Mouse (Mus musculus): ENCODE data around the gene Eif4b.
"Not testable (repeated sequence)": the region's sequence is repeated elsewhere in the genome, so short reads cannot be mapped to it uniquely, and the experiment has no call there.

Gene Eif4b

DNA sequence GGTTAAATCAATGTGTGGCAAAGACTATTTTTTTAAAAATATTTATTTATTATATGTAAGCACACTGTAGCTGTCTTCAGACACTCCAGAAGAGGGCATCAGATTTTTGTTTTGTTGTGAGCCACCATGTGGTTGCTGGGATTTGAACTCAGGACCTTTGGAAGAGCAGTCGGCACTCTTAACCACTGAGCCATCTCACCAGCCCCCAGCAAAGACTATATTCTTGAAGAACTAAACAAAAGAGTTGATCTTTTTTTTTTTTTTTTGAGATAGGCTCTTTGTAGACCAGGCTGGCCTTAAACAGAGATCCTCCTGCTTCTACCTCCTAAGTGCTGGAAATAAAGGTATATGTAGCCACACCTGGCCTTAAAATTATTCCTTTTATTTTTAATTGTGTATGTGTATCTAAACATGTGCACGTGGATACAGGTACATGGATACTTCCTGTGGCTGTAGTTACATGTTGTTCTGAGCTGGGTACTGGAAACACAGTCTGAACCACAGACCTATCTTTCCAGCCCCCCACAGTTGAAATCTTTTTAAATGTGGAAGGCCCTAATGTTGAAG lies 3.6 kb downstream of the Eif4b start:
- no peak for DNase-seq

DNA sequence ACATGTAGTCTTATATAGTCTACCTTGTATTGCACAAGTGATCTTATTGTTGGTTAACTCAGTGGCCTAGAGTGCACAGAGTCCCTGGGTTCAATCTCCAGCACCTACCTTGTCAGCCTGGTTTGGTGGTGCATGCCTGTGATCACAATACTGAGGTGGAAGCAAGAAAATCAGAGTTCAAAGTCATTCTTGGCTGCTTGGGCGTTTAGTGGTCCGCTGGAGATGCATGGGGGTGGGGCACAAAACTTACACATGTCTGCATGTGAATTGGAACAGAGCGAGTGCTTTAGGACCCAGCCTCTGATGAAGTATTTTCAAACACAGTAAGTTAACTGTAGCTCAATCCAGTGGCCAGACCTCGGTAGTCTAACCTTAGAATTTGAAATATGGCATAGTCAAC lies 5.6 kb downstream of the Eif4b start:
- peak; percentile 12 to 24 for DNase-seq

DNA sequence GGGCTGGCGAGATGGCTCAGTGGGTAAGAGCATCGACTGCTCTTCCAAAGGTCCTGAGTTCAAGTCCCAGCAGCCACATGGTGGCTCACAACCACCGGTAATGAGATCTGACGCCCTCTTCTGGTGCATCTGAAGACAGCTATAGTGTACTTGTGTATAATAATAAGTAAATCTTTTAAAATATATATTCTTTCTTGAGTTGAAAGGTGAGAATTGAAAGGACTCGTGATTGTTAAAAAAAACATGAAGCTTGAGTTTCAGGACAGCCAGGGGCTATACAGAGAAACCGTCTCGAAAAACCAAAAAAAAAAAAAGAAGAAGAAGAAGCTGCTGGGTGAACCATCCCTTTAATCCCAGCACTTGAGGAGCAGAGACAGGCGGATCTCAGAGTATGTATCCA lies 6.4 kb downstream of the Eif4b start:
- not testable (repeated sequence) for DNase-seq

DNA sequence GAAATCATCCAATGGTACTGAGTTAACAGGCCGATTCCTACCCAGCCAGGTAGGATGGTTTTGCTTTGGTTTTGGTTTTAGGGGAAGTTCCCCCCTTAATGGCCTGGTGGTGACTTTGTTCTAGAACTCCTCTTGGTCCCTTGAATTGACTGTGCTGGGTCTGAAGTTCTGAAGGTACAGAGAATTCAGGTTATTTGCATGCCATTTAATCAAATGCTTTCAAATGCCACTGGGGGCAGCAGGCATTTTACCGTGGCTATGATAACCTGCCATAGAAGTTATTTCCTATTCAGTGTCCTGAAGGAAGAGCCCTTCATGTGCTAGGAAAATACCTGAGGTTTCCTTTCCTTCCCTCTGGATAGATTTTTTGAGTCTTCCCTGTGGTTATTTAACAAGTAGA lies 6.9 kb downstream of the Eif4b start:
- peak in 1 of 2 experiments; percentile 11 for DNase-seq

DNA sequence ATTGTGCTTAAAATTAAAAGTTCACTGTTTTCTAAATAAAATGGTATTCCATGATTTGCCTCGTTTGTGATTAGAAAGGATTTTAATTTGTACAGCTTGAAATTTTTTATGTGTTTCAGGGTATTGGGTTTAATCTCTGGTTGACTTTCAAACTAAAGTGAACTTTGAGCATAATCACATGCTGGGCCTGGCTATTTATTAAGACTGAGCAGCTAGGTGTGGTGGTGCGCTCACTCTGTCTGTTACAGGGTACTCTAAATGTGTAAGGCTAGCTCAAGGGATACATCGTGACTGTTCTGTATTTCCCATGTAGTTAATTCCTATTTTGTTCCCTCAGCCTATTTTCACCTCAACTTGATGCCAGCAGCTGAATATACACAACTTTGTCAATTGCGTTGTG lies 8.6 kb downstream of the Eif4b start:
- peak; percentile 51 to 70 for DNase-seq

DNA sequence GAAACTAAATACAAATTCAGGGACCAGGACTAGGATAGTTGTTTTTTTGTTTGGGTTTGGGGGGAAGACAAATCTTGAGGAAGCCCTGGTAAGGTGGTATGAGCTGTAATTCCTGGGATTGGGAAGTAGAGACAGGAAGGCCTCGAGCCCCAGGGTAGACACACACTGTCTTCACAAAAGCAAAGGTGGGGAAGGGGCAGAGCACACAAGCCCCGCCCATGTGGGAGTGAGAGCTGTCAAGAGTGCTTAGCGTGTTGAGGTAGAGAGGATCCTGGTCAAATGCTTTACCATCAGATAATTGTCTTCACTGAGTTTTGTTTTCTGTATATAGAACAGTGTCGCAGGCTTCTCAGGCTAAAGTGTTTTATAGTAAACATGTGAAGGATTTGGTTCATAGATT lies 9.5 kb downstream of the Eif4b start:
- no peak for DNase-seq

DNA sequence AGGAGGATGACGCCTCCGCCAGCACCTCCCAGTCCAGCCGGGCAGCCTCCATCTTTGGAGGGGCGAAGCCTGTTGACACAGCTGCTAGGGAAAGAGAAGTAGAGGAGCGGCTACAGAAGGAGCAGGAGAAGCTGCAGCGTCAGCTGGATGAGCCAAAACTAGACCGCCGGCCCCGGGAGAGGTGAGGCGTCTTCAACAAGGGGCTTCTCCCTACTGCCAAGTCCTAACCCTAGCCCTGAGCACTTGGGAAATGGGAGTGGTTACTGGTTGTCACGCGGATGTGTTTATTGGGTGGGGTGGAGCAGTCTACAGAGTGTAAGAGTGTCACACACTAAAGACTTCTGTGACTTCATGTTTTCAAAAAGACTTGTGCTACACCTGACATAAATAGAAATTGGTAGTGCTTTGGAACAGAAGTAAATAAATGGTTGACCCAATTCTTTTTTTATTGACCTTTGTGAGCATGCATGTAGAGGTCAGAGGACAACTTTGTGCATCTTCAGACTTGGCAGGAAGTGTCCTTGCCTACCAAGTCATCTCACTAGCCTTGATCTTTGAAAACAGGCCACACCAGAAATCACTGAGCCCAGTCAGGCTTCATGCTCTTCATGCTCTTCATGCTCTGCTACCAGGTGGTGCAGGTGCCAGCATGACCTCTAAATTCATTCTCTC lies 16.5 kb downstream of the Eif4b start:
- DNase-seq = no peak

DNA sequence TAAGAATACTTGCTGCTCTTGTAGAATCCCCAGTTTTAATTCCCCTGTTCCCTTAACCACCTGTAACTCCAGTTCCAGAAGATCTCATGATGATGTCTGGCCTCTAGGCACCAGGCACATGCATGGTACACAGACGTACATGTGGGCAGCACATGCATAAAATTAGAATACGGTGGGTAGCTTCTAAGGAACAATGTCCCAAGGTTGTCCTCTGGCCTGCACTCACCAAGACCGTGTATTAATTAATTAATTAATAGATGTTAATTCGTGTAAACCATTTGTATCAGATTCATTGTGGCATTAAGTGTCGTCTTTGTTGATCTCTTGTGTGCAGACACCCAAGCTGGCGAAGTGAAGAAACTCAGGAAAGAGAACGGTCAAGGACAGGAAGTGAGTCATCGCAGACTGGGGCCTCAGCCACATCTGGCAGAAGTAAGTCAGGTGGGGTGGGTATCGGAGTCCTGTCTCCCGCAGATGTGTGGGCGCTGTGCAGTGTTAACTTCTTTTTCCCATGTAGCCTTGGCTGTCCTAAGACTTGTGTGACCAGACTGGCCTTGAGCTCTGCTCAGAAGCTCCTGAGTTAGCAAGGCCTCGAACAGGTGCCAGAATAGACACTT lies 17.6 kb downstream of the Eif4b start:
- DNase-seq = no peak

DNA sequence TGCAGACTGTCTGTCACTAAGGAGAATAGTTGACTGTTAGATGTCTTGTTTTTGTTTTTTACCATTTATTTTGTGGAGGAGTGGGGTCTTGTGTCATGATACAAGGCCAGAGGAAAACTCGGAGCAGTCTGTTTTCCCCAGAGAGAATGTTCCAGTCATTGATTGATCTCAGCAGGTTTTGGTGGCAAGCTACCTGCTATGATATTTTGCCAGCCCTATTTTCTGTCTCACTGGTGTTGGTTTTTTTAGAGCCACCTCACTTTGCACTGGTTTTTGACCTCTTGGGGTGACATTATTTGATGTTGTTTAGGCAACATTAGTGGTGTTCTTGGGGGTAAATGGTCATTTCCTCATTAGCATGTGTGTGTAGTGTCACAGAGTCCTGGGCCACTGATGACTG lies 18.1 kb downstream of the Eif4b start:
- DNase-seq = no peak

DNA sequence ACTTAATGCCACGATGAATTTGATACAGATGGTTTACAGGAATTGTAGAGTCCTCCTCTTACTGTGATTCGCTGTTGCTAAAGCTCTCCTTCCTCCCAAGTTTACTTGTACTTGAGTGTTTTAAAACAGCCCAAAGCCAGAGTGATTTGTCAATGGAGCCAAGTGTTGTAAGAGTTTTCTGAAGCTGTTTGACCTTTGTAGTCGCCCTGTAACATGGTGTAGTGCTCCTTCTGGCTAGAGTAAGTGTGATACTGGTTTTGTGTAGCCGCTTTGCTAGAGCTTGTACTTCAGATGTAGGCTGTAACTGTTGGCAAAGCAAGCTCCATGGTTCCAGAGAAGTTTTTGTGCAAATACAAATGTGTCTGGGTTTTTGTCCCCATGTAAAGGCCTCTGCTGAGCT lies 18.6 kb downstream of the Eif4b start:
- no peak for DNase-seq

DNA sequence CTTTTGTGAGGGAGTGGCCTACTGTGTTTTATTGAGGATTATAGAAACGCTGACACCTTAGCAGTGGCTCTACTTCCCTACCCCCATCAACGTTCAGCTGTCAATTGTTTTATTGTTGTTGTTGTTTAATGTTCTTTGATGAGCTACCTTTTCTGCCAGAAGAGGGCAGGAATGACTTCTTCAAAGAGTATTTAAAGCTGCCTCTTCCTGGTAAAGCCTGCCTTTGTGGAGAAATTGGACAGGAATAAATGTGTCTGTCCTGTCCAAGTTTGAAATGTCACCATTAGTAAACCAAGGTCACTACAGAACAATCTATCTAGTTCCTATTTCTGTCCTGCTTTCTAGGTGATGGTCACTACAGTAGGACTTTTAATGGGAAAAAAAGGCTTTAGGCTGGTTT lies 20.6 kb downstream of the Eif4b start:
- peak in 1 of 2 experiments; percentile 27 for DNase-seq

DNA sequence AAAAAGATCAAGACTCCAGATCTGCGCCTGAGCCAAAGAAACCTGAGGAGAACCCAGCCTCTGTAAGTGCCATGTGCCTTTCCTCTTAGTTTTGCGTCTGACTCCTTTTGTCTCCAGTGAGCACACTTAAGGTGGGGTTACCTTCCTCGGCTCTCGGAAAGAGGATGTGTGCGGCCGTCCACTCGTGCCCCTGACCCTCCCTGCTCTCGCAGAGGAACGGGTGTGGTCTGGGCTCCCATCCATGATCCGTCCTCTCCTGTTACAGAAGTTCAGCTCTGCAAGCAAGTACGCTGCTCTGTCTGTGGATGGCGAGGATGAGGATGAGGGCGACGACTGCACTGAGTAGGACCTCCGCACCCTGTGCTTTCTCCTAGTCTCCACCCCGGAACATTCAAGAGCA lies 21.4 kb downstream of the Eif4b start:
- DNase-seq = no peak

DNA sequence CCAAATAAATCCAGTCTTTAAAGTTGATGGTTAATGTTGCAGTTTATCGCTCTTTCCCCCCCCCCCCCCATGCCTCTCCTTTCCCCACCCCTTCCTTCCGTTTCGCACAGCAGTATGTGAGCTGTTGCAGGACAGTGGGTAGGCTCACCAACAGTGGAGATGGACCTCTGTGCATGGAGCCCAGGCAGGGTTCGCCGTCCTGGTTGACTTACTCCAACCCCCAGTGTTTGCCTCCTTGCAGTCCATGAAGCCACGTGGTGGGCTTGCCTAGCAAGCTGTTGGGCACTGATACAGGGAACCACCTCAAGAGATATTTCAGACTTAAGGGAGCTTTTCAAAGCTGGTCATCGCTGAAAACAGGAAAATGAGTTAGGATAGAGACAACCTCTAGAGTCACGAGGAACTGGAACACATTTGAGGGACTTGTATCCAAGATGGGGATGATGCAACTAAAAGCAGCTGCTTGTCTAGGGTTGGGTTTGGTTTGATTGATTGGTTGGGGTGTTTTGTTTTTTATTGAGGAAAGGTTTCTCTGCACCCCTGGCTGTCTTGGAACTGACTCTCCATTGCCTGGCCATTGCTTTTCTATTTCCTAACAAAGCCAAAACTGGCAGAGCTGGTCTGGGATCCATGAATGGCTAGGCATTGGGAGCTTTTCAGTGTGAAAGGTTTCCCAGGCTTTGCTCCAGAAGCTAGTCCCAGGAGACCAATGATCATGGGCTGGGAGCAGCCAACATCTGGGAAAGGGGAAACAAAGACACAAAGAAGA lies 23.8 kb downstream of the Eif4b start:
- no peak for DNase-seq

DNA sequence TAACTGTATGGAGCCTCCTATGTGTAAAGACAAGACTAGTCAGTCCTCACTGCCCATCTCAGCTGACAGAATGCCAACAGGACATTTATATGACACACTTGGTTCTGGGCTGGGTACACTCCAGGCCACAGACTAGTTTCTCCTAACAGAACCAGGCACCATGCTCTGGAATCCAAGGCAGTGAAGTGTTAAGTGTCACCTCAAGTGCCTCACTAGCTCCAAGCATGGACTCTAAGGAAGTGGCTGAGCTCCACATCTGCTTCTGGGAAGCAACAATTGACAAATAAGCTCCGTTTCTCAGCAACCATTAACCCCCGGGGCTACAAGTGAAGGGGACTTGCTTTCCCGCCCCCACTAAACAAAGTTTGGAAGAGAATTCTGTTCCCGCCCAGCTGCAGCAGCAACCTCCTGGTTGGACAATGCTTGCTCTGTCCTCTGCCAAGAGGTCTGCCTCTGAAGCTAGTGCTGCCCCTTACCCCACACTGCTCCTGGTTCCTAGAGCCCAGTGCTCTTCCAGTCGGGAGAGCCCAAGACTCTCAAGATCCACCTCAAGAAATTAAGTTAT lies 24.5 kb downstream of the Eif4b start:
- no peak for DNase-seq

DNA sequence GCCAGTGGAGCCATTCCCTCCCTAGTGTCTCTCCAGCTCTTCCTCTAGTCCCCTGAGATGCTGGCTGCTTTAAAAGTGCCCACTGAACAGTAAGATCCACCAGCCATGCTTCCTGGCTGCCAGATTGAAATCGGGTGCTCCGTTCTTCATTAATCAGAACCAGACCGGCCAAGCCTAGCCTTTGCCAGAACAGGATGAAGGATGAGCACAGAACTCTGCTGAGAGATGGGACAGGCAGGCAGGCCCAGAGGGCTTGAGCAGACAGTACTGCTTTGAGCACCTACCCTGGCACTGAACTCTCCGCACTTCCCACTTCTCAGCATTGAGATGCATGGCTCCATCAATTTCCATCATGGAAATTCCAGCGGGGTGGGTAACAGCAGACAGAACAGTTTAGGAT lies 25.7 kb downstream of the Eif4b start:
- DNase-seq = no peak

DNA sequence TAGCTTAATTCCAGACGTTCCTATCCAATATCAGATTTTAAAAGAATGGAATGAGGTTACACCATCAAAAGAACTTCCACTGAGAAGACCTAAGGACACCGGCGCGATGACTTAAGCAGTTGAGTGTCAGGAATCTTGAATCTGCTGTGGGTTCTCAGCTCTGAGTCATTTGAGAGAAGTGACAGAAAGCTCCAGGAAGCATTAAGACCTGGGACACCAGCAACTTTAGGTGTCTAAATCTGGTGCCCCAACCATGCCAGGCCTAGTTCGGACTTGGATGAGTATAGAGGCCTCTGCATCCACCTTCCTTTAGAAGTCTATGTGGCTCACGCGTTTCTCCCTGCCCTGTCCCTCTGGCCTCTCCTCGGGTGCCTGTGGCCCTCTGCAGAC lies 26.2 kb downstream of the Eif4b start:
- no peak for DNase-seq

DNA sequence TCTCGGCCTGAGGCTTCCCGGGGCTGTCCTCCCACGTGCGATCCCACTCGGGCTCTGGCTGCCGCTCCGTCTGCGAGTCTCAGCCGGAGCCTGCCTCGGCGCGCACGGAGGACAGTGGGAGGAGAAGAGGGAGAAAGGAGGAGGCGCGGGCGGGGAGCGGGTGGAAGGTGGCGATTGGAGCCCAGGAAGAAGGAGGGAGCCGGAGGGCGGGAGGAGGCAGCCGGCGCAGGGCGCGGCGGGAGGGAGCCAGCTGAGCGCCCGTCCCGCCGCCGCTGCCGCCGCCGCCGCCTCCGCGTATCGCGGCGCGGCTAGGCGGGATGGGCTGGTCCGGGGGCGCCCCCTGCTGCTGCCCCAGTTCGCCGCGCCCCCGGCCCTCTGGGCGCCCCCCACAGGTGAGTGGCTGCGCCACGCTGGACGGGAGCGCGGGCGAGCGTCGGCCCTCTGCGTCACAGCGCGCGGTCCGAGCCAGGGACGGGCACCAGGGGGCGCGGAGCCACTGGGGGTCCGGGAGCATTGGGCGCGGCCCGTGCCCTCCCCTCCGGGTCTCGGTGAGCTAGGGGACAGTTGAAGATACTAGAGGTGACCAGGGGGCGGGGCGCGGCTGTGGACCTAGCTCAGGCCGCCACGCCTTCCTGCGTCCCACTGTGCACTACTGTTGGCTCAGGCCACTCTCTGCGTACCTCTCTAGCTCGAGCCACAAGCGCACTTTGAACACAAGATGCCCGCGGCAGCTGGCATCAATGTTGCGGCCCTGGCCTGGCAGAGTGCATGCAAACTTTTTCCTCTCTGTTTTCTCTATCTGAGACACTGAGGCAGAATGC lies 26.8 kb downstream of the Eif4b start, which contains the start of gene Tns2:
Gene Tns2, plus strand, starts transcription at position 253 of the 821 bp plus-strand sequence.
- peak; percentile 94 to 95 for DNase-seq

DNA sequence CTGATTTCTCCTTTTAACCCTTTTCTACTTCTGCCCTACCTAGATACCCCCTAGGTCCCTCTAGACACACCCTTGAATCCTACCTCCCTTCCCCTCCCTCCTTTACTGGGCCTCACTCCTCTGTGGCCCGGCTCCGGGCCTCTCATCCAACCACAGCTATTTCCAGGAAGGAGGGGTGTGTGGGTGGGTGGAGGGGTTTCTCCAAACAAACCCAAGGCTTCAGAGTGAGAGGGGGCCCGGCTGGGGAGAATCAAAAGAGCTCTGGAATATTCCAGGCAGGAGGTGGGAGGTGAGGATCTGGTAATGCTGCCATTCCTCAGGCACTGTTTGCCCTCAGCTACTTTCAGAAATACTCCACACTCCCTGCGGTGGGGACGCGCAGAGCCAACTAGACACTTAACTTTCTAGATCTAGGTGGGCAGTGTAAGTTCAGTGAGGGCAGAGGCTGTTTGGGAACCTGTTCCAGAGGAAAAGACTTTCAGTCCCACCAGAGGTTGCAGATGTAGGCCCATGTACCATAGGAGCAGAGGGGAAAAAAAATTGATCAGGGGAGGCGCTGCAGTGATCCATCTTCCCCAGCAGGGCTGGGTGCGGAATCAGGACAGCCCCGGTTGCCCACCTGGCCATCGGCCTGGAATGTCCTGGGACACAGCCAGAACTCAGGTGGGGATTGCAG lies 27.6 kb downstream of the Eif4b start:
- DNase-seq = peak in 1 of 2 experiments; percentile 73

DNA sequence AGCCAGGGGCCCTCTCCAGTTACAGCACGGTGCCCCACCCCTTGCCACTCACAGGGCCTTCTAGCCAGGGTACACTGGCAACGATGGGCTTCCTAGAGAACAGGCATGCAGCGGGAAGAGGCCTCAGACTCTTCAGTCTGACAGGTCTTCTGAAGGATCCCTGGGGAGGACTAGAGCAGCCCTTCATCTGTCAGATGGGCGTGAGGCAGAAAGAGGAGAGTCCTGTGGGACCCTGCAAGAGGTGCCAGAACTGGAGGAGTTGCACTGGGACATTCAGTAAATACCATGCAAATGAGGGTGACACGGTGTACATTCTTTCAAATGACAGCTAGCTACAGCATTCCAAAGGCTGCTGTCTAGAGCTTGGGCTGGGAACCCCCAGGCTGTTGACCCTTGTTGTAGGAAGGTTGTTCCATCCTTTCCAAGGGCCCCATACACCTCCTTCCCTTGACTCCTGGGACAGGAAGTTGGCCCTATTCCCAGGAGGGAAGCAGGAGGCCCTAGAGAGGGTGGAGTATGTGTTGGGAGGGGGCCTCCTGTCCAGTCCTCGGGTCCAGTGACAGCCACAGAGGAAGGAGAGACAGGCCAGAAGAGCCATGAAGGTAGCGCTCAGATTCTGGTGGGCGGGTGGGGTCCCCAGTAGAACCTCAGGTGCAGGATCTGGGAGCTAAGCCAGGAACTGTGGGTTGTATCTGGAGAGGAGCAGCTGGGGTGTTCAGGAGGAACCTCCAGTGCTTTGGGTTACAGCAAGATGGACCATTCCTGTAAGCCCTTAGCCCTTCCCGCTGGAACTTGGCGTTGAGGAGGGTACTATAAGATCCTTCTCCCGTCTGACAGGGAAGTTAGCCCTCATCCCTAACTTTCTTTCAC lies 28.3 kb downstream of the Eif4b start:
- DNase-seq = peak; percentile 79 to 92

DNA sequence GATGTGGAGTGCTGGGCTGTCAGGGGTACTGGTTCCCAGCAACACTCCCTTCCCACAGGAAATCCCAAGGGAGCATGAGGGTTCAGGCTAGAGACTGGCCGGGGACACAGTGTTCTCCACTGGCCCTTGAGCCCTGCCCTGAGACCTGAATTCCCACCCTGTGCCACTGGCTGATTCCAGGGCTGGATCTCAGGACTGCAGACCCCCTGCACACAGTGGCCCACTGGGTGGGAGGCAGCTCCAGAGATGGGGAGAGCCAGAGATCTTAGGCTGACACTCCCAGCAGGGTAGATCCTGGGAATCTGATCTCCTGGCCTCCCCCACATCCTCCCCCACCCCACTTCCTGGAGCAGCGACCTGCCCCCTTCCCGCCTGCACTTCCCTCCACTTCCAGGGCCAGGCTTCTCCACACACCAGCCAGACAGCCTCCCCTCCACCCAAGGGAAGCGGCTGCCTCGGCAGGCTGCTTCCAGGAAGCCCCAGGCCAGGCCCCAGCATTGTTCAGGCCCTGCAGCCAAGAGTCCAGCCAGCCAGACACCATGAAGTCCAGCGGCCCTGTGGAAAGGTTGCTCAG lies 29.1 kb downstream of the Eif4b start:
- peak; percentile 84 for DNase-seq
